Mouse (Mus musculus) megakaryocyte, embryonic 14.5 days (primary cell): ENCODE results near the gene Med17. TPM values are rescaled to one million over a fixed set of nuclear protein-coding genes. Genes with fewer than 3 reads are reported as not detected.
A peak's percentile ranks its signal among the peaks of the same experiment; 100 is the strongest.
"Not testable (repeated sequence)": the region's sequence is repeated elsewhere in the genome, so short reads cannot be mapped to it uniquely, and the experiment has no call there.

ENCODE experiments used
- H3K27me3 ChIP-seq: replicated peaks from 2 replicates; pipeline ENCODE3; 2012; ENCODE audit warnings: inconsistent platforms
- H3K36me3 ChIP-seq: replicated peaks from 2 replicates; pipeline ENCODE3; 2012; ENCODE audit warnings: low read length, inconsistent platforms, mixed read lengths
- H3K4me1 ChIP-seq: 2 replicates; pipeline ENCODE4 v1.6.1; 2012; ENCODE audit warnings: inconsistent platforms
- H3K4me3 ChIP-seq: replicated peaks from 2 replicates; pipeline ENCODE3; 2012; ENCODE audit warnings: moderate library complexity, mild to moderate bottlenecking, inconsistent platforms
- H3K9me3 ChIP-seq: 2 replicates; pipeline ENCODE4 v1.6.1; 2012; ENCODE audit warnings: inconsistent platforms
- FLI1 ChIP-seq: IDR thresholded peaks from 2 replicates; pipeline ENCODE4 v1.6.1; 2012; ENCODE audit warnings: low read length, inconsistent platforms, mixed read lengths
- GATA1 ChIP-seq: IDR thresholded peaks from 3 replicates; pipeline ENCODE4 v1.6.1; 2012; ENCODE audit warnings: mixed read lengths, low read length, inconsistent platforms, borderline replicate concordance
- polyA plus RNA-seq: library from polyadenylated mRNA; stranded (reverse); fragments of >175 nt; gene quantifications from 2 replicates; pipeline ENCODE4 v1.2.3, GENCODE M21; 2012; ENCODE audit warnings: low replicate concordance; ENCODE audit not compliant: insufficient read depth

Med17 gene
- 1.0 and 7.6 TPM in 2 replicates for polyA plus RNA-seq

DNA sequence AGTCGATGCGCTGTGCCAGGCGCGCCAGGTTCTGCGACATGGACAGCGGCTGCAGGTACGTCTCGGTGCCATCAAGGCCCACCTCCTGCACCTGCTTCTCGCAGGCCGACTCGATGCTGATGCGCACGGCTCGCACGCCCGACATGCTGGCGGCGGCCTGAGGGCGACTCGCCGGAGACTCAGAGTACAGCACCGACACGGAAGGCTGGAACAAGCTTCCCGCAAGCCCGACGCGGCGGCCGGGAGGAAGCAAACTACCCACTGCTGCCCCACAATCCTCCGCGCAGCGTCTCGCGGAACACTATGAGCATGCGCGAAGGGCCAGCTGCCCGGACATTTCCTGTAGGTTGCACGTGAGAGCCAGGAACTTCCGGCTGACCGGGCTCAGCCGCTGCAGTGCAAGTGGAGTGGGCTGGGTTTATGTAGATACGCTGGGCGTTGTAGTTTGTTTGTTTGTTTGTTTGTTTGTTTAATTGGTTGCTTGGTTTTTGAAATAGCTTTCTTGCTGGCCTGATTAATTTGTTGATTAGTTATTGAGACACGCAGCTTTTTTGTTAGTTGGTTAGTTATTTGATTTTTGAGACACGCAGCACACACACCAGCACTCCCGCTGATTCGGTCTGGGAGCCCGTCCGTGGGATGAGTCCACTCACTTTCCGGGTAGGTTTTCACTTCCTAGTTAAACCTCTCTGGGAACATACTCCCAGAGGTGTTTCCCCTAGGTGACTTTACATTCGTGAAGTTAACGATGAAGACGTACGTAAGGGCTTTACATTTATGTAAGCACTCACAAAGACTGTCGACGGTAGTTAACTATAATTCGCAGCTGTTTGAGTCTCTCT lies at the start of gene Med17:
Gene Med17 (minus strand): TSS at position 283 of the 842 bp plus-strand sequence.
- Histone ChIP-seq H3K36me3 (peaks cover 54% of the 10 kb centered on the region), H3K27me3 (no peaks in the 10 kb centered on the region), H3K4me3 (peak within 1 kb of the TSS; percentile 94), H3K4me1 (peaks cover 47% of the 10 kb centered on the region), H3K9me3 (no peaks in the 10 kb centered on the region)
- TF ChIP-seq GATA1 (no peak), FLI1 (peak; percentile 74; the same call in 1 of the 2 replicates)

DNA sequence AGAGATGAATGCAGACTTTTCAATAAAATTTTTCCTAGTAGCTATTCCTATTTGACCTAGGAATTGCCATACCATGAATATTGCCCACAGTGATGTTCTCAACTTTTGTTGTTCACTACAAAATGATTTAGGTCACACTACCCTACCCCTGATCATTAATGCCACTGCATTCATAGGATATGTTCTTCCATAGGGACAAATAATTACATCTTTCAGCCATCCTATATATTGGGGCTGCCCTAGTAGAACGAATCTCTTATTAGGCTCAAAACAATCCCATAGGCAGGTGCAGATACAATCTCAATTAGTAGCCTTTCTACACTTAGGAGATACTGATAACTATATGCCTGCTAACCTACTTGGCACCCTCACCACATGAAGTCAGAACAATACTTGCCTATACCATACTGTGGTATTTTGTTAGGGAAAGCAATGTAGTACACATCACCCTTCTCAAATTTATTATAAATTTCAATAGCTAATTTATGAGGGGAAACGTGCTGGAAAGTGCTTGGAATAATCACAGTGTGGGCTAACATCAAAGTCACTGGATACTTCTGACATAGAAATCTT lies 38.5 kb upstream of the Med17 start:
- Histone ChIP-seq H3K27me3 (no peaks in the 10 kb centered on the region), H3K4me3 (no peak overlapping the region), H3K36me3 (peaks cover 83% of the 10 kb centered on the region), H3K9me3 (no peaks in the 10 kb centered on the region), H3K4me1 (peaks cover 12% of the 10 kb centered on the region; the same call in 1 of the 2 replicates)
- TF ChIP-seq FLI1 (no peak), GATA1 (no peak)

DNA sequence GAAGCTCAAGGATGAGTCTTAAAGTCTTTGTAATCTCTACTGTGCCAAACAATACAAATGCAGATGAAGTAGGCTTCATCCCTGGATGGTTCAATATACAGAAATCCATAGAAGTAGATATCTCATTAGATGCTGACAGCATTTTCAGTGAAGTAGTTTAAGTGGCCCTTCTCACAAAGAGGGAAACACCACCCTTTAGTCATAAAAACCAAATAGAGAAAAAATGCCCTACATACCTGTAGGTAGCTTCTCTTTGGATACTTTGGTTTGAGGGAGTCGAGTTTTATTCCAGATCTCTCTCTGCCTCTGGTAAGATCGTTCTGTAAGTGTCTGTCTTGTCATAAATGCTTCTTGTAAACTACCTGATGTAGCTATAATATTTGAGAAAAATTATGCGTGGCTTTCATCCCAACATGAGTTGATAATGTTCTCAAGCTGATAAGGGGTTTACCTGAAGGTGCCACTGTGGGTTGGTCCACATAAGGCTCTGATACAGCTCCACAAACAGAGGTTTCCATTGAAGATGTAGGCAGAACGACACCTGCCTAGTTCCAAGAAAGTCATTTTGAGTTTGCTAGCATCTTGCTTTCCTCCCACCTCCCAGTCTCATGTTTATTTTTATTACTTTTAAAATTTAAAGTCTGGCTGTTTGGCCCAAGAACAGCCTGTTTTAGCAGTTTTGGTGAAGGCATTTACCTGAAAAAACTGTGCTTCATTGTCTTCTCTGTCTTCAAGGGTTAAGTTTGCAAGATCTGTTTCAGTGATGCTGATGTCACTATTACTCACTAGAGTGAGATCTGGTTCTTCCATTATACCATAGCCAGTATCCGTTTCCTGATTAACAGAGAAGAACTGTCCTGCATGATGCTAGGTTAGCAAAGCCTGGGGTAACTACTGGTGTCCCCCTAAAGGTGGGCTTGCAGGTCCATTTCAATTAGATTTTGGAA lies 37.8 kb upstream of the Med17 start:
- Histone ChIP-seq H3K4me3 (no peak overlapping the region), H3K36me3 (peaks cover 83% of the 10 kb centered on the region), H3K4me1 (peaks cover 15% of the 10 kb centered on the region; the same call in 1 of the 2 replicates), H3K9me3 (no peaks in the 10 kb centered on the region), H3K27me3 (no peaks in the 10 kb centered on the region)
- no peak for TF ChIP-seq GATA1
- no peak for TF ChIP-seq FLI1

DNA sequence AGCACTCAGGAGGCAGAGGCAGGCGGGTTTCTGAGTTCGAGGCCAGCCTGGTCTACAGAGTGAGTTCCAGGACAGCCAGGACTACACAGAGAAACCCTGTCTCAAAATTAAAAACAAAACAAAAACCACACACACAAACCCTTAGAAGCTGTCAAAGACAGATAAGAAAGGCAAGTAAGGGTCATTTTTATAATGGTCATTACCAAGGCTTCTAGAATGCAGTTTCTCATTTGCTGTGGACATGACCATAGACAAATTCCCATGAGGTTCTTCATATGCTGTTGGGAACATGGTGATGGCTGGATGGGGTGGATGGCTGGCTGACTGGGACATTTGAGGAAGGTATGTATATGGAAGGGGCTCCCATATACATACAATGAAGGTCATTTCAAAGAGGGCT lies 36.6 kb upstream of the Med17 start:
- H3K4me3 ChIP-seq, H3K27me3 ChIP-seq, H3K9me3 ChIP-seq: not testable (repeated sequence)
- H3K36me3 ChIP-seq, result peaks cover 83% of the 10 kb centered on the region
- peaks cover 25% of the 10 kb centered on the region for H3K4me1 ChIP-seq

DNA sequence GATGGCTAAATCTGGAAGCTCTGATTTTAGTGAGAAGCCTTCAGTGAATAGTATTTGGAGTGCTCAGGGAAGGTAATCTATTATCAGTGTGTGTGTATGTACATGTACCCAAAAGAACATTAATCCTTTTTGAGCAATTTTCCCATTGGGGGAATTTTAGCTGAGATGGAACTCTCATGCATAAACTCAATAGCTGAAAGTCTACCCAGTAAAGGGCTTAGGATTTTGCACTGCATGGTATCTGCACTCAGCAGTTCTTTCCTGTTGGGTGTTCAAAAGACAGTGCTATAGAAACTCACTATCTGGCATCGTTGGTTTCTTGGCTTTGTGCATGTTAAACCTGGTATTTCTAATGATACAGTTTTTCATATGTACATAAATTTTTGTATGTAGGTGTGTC lies 34.9 kb upstream of the Med17 start:
- TF ChIP-seq GATA1, result no peak
- no peak for TF ChIP-seq FLI1
- peaks cover 32% of the 10 kb centered on the region for H3K4me1 ChIP-seq
- H3K27me3 ChIP-seq, result no peaks in the 10 kb centered on the region
- H3K36me3 ChIP-seq, result peaks cover 85% of the 10 kb centered on the region
- H3K9me3 ChIP-seq, result no peaks in the 10 kb centered on the region
- no peak overlapping the region for H3K4me3 ChIP-seq

DNA sequence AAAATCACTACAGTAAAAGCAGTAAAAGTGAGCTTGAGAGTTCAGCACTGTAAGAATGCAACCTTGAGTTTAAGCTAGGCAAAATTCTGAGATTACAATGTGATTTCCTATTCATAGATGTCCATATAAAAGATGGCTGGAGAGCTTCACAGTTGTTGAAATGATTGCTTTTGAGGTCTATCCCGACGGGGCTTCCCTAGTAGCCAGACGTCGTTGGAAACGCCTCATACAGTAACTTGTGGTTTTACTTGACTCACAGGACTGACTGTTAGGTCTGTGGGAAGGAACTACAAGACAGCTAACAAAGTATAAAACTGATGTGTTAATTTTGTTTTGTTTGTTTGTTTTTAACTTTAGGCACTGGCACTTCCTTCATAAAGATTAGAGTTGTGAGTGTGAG lies 33.9 kb upstream of the Med17 start:
- Histone ChIP-seq H3K9me3 (no peaks in the 10 kb centered on the region), H3K36me3 (peaks cover 90% of the 10 kb centered on the region), H3K4me1 (peaks cover 39% of the 10 kb centered on the region), H3K4me3 (no peak overlapping the region), H3K27me3 (no peaks in the 10 kb centered on the region)
- no peak for TF ChIP-seq FLI1
- no peak for TF ChIP-seq GATA1

DNA sequence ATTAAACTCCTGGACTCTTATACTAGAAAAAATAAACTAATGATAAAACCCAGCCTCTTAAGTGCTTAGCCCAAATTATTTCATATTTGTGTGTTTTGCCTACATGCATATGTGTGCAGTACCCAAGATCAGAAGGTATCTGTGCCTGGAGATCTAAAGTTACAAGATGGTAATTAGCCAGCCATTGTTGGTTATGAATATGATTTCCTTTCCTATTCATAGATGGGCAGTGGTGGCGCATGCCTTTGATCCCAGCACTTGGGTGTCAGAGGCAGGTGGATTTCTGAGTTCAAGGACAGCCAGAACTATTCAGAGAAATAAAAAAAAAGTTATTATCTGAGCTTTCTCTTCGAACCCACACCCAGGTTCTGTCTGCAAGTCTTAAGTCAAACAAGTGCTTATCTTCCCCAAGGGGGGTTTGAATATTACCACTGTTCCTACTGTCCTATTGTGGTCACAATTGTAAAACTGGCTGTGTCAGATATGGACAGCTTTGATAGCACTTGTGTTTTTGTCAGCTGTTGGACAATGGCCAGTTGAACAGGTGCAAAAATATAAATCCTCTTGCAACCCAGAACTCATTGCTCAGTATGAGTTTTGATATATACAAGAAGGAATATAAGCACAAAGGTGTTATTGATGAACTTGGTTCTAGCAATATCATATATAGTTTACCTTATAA lies 32.5 kb upstream of the Med17 start:
- H3K9me3 ChIP-seq, result no peaks in the 10 kb centered on the region
- no peak overlapping the region for H3K4me3 ChIP-seq
- H3K4me1 ChIP-seq, result peaks cover 53% of the 10 kb centered on the region
- H3K27me3 ChIP-seq, result no peaks in the 10 kb centered on the region
- TF ChIP-seq GATA1 (no peak), FLI1 (no peak)
- peaks cover 88% of the 10 kb centered on the region for H3K36me3 ChIP-seq

DNA sequence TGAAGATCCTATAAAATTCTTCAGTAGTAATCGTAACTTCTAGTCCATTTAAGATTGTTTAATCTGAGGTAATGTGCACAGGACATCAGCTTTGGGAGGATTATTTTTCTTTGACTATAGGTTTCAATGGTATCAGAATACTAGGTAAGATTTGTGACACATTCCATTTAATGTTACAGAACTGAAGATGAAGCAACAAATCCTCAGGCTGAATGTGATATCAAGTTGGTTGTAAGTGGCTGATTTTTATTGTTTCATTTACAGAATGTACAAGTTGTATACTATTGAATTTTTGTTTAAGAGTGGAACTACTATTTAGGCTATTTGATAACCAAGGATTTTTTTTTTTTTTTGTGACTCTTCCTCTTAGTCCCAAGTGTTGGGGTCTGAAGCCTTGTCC lies 30.4 kb upstream of the Med17 start:
- no peak for TF ChIP-seq FLI1
- TF ChIP-seq GATA1, result no peak
- H3K4me3 ChIP-seq, result no peak overlapping the region
- H3K9me3 ChIP-seq, result no peaks in the 10 kb centered on the region
- peaks cover 60% of the 10 kb centered on the region for H3K4me1 ChIP-seq
- H3K27me3 ChIP-seq, result no peaks in the 10 kb centered on the region
- H3K36me3 ChIP-seq, result peaks cover 76% of the 10 kb centered on the region

DNA sequence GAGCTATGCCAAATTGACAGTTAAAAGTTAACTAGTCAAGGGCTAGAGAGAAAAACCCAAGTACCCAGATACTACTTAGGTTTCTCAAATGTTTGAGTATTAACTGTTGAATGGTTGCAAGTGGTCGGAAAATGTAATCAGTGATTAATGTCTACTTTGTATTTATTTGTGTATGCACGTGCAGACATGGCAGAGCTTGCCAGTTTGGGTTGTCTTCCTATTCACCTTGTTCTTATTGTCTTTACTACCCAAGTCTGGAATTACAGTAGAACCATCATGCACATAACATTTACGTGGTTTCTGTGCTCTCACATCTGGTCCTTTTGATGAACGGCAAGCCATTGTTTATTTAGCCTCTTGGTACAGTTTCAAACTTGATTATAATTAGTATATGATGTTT lies 29.7 kb upstream of the Med17 start:
- Histone ChIP-seq H3K36me3 (peaks cover 70% of the 10 kb centered on the region), H3K4me1 (peaks cover 64% of the 10 kb centered on the region), H3K9me3 (no peaks in the 10 kb centered on the region), H3K27me3 (no peaks in the 10 kb centered on the region), H3K4me3 (no peak overlapping the region)
- TF ChIP-seq GATA1, result no peak
- TF ChIP-seq FLI1, result no peak
